Mouse (Mus musculus): ENCODE measurements at regions not wholly inside any gene's neighbourhood (a gene's known extent, or its start where the extent isn't known, plus 50 kb on each side); places are given as distances from the start of the nearest gene placed in this dataset.

DNA sequence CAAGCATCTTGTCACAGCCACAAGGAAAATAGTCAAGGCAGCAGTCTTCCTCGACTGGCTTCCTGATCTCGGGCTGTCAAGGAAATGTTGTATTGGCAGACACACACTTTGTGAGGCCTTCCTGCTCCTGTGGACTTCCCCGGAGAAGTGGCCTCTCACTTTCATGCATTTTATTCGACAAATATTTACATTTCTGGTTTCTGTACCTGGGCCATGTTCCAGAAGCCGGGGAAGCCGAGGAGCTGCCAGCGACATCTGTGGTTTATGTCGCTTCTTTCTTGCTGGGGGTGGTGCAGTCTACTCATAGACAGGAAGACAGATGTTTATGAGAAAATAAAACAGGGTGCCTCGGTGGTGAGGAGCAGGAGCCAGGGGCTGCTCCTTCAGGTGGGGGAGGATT lies 372.5 kb upstream of the Kcnab2 start:
- 62% methylated on average over 9 of the region's 9 CpGs for WGBS
- ATAC-seq, result no peak
- Histone ChIP-seq H3K4me3 (replicated peaks; ENCODE audit: low read length) (no peak overlapping the region), H3K4me1 (replicated peaks; ENCODE audit: control insufficient read depth, insufficient read depth, low read length) (no peaks in the 10 kb centered on the region; the same call in 1 of the 2 replicates), H3K9me3 (ENCODE audit: control insufficient read depth, low read length) (no peaks in the 10 kb centered on the region), H3K36me3 (ENCODE audit: control insufficient read depth, insufficient read depth) (no peaks in the 10 kb centered on the region), H3K9ac (replicated peaks; ENCODE audit: low read depth, low read length) (no peak overlapping the region), H3K4me2 (ENCODE audit: low read length) (no peak overlapping the region), H3K27ac (ENCODE audit: low read length) (no peak overlapping the region), H3K27me3 (replicated peaks; ENCODE audit: control insufficient read depth, insufficient read depth, low read length) (no peaks in the 10 kb centered on the region)

DNA sequence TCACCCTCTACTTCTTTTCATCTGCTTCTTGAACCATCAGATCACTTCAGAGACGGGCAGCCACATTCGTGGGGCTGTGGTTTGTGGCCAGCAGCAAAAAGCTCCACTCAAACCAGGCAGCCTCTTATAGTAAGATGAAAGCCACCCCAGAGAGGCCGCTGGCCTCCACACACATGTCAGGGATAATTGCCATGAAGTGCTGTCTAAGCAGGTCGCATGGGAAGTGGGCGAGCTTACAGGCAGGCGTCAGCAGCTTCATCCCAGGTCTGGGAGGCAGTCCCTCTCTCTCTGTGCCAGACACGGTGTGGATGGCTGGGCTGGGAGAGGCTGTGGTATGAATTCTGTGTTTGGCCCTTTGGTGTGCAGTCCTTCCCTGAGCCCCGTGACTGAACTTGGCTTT lies 358.4 kb upstream of the Kcnab2 start:
- no peak overlapping the region for H3K9ac ChIP-seq (replicated peaks; ENCODE audit: low read depth, low read length)
- 58% methylated on average over 8 of the region's 8 CpGs for WGBS
- no peaks in the 10 kb centered on the region for H3K27me3 ChIP-seq (replicated peaks; ENCODE audit: control insufficient read depth, insufficient read depth, low read length)
- peaks cover 31% of the 10 kb centered on the region for H3K4me1 ChIP-seq (replicated peaks; ENCODE audit: control insufficient read depth, insufficient read depth, low read length)
- H3K36me3 ChIP-seq (ENCODE audit: control insufficient read depth, insufficient read depth), result no peaks in the 10 kb centered on the region
- no peak for ATAC-seq
- no peak overlapping the region for H3K4me3 ChIP-seq (replicated peaks; ENCODE audit: low read length)
- no peak overlapping the region for H3K27ac ChIP-seq (ENCODE audit: low read length)
- H3K4me2 ChIP-seq (ENCODE audit: low read length), result no peak overlapping the region
- H3K9me3 ChIP-seq (ENCODE audit: control insufficient read depth, low read length), result 0 out of 2 replicates have a peak, but pooled peaks cover under 1% of the 10 kb centered on the region

DNA sequence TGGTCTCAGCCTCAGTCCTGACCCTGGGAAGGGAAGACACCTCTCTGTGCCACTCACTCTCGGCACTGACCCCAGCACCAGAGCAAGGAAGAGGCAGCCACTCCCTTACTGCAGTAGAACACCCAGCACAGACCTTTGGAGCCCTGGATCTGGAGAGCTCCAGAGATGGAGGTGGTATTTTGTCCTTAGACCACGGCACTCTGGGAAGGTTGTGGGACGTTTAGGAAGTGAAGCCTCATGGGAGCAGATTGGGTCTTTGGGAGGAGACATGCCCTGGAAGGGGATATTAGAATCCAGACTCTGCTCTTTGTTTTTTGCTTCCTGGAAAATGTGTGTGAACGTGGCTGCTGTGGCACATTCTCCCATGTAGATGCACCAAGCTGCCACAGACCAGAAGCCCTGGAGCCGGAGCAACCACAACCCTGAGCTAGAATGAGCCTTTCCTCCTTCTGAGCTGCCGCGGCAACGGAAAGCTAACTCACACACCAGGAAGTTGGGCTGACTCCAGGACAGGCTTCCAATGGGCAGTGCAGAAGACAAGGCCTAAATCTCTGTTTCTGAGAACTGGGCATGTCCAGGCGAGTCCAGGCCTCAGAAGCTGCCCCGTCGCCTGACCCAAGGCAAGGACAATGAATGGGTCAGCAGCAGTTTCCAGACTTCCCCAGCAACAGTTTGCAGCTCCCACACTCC lies 356.9 kb upstream of the Kcnab2 start:
- Histone ChIP-seq H3K27ac (ENCODE audit: low read length) (peak overlapping the region; percentile 84), H3K9me3 (ENCODE audit: control insufficient read depth, low read length) (0 out of 2 replicates have a peak, but pooled peaks cover 4% of the 10 kb centered on the region), H3K4me2 (ENCODE audit: low read length) (no peak overlapping the region), H3K36me3 (ENCODE audit: control insufficient read depth, insufficient read depth) (no peaks in the 10 kb centered on the region), H3K4me3 (replicated peaks; ENCODE audit: low read length) (no peak overlapping the region), H3K9ac (replicated peaks; ENCODE audit: low read depth, low read length) (peak overlapping the region; percentile 42; the same call in 1 of the 2 replicates), H3K4me1 (replicated peaks; ENCODE audit: control insufficient read depth, insufficient read depth, low read length) (peaks cover 31% of the 10 kb centered on the region), H3K27me3 (replicated peaks; ENCODE audit: control insufficient read depth, insufficient read depth, low read length) (no peaks in the 10 kb centered on the region)
- 39% methylated on average over 11 of the region's 11 CpGs for WGBS
- ATAC-seq, result no peak

DNA sequence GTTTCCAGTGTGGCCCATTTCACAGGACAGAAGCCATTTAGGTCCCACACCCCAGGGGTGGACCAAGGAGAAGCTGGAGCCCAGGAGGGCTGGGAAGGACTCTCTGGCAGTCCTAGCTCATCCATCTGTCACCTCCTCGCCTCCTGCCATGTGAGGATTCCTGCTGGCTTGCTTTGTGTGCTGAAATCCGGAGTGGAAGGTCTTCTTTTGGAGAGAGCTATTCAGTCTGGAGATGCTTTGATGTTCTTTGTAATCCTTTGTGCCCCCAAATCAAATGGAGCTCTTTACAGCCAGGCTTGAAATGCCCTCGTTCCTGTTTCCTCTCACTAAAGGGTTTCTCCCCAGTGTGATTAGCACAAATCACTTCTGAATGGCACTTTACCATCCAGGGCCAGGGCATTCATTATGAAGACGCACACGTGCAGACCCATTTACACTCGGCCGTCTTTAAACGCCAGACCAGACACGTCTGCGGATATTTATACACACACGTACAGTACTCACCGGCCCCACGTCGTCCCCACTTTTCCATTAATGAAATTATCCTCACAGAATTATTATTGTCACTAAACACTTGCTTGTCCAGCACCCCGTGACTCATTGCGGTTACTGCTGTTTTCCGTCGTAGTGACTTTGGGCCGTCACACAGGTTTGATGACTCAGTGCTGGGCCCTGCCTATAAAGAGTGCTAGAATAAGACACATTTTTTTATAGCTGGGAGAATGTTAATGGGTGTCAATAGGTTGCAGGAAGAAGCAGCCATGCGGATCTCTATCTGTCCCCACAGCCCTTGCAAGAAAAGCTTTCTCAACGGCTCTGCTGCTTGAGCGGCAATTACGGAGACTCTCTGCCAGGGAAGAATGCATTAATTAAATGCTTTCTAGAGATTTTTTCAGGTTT lies 356.0 kb upstream of the Kcnab2 start:
- Histone ChIP-seq H3K4me2 (ENCODE audit: low read length) (peak overlapping the region; percentile 2), H3K9me3 (ENCODE audit: control insufficient read depth, low read length) (peaks cover 6% of the 10 kb centered on the region; the same call in 1 of the 2 replicates)

DNA sequence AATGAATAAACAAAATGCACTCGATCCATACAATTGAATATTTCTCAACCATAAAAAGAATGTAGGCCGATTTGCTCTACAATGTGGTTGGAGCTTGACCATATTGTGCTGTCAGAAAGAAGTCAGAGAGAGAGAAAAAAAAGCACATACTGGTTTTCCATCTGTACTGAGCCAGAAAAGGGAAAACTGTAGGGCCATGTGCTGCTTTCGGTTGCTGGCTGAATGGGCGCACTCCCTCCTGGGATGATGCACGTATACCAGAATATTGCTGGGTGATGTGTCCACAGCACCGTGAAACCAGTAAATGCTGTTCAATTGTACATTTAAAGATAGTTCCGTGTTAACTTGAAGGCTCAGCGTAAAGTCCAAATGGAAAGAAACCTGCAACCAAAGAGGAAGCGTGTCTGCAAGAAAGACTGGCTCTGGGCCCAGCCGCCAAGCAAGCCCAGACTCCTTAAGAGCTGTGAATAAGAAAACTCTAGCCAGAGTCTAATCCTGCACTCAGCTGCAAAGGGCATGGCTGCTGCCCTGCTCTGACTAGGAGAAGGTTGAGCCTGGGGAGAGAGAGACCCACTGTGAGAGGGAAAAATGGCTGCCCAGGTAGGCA lies 355.2 kb upstream of the Kcnab2 start:
- H3K27ac ChIP-seq (ENCODE audit: low read length), result peak overlapping the region; percentile 84
- ATAC-seq, result peak; percentile 71
- H3K4me2 ChIP-seq (ENCODE audit: low read length), result peak overlapping the region; percentile 2; the same call in 1 of the 2 replicates
- H3K4me3 ChIP-seq (replicated peaks; ENCODE audit: low read length), result no peak overlapping the region
- no peaks in the 10 kb centered on the region for H3K27me3 ChIP-seq (replicated peaks; ENCODE audit: control insufficient read depth, insufficient read depth, low read length)
- 19% methylated on average over 10 of the region's 10 CpGs for WGBS
- peaks cover 31% of the 10 kb centered on the region for H3K4me1 ChIP-seq (replicated peaks; ENCODE audit: control insufficient read depth, insufficient read depth, low read length)
- H3K36me3 ChIP-seq (ENCODE audit: control insufficient read depth, insufficient read depth), result no peaks in the 10 kb centered on the region
- H3K9ac ChIP-seq (replicated peaks; ENCODE audit: low read depth, low read length), result no peak overlapping the region; the same call in 1 of the 2 replicates
- H3K9me3 ChIP-seq (ENCODE audit: control insufficient read depth, low read length), result peaks cover 13% of the 10 kb centered on the region

More for the DNA sequence above, 356.0 kb upstream of the Kcnab2 start:
- ATAC-seq, result peak; percentile 65
- Histone ChIP-seq H3K9ac (replicated peaks; ENCODE audit: low read depth, low read length) (peak overlapping the region; percentile 42), H3K4me3 (replicated peaks; ENCODE audit: low read length) (no peak overlapping the region), H3K27ac (ENCODE audit: low read length) (peak overlapping the region; percentile 84), H3K36me3 (ENCODE audit: control insufficient read depth, insufficient read depth) (no peaks in the 10 kb centered on the region), H3K4me1 (replicated peaks; ENCODE audit: control insufficient read depth, insufficient read depth, low read length) (peaks cover 31% of the 10 kb centered on the region), H3K27me3 (replicated peaks; ENCODE audit: control insufficient read depth, insufficient read depth, low read length) (no peaks in the 10 kb centered on the region)
- WGBS, result 5% methylated on average over 23 of the region's 23 CpGs

DNA sequence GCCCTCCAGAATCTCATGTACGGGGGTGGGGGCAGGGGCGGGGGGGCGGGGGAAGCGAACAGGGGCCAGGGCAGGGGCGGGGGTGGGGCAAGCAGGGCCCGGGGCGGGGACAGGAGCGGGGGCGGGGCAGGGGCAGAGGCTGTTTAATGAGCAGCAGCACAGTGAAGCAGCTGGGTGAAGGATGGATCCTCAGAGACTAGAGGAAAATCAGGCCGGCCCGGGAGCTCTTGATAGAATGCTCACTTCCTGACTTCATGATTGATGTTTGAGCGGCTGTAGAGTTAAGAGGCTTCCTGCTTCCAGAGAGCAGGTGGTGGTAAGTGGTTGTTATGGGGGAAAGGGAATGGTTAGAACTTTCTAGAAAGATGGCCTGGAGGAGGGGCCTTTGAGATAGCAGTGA lies 347.5 kb upstream of the Kcnab2 start:
- H3K4me3 ChIP-seq (replicated peaks; ENCODE audit: low read length), result no peak overlapping the region
- no peaks in the 10 kb centered on the region for H3K36me3 ChIP-seq (ENCODE audit: control insufficient read depth, insufficient read depth)
- WGBS, result 21% methylated on average over 12 of the region's 12 CpGs
- H3K27ac ChIP-seq (ENCODE audit: low read length), result no peak overlapping the region
- peaks cover 11% of the 10 kb centered on the region for H3K9me3 ChIP-seq (ENCODE audit: control insufficient read depth, low read length)
- ATAC-seq, result no peak
- H3K9ac ChIP-seq (replicated peaks; ENCODE audit: low read depth, low read length), result no peak overlapping the region
- H3K27me3 ChIP-seq (replicated peaks; ENCODE audit: control insufficient read depth, insufficient read depth, low read length), result no peaks in the 10 kb centered on the region
- H3K4me2 ChIP-seq (ENCODE audit: low read length), result no peak overlapping the region
- H3K4me1 ChIP-seq (replicated peaks; ENCODE audit: control insufficient read depth, insufficient read depth, low read length), result peaks cover 8% of the 10 kb centered on the region

DNA sequence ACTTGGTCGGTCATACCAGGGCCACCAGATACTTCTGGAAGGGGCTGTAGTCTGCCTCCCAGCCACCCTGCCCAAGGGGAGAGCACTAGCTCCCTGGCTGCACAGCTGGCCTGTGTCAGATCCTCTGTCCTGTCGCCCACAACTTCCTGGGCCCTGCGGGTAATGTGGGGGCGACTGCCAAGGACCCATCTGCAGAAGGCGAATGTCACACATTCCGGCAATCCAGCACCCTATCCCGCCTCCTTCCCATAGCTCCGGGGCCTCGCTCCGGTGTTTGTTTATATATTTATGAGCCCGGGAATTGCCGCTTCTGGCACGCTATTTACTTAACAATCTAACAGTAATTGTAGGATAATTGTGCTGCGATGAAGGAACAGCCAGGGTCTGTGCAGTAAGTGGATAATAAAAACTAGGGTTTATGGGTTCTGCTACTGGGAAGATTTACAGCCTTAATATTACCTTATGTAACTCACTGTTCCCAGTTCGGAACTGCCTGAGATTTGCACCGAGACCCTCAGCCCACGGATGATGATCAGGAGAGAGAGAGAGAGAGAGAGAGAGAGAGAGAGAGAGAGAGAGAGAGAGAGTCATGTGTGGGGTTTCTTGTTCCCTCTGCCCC lies 338.6 kb upstream of the Kcnab2 start:
- no peaks in the 10 kb centered on the region for H3K27me3 ChIP-seq (replicated peaks; ENCODE audit: control insufficient read depth, insufficient read depth, low read length)
- 66% methylated on average over 17 of the region's 17 CpGs for WGBS
- no peak overlapping the region for H3K4me3 ChIP-seq (replicated peaks; ENCODE audit: low read length)
- no peak overlapping the region for H3K9ac ChIP-seq (replicated peaks; ENCODE audit: low read depth, low read length)
- no peaks in the 10 kb centered on the region for H3K9me3 ChIP-seq (ENCODE audit: control insufficient read depth, low read length)
- ATAC-seq, result no peak
- H3K4me2 ChIP-seq (ENCODE audit: low read length), result no peak overlapping the region
- peaks cover 4% of the 10 kb centered on the region for H3K4me1 ChIP-seq (replicated peaks; ENCODE audit: control insufficient read depth, insufficient read depth, low read length)
- no peak overlapping the region for H3K27ac ChIP-seq (ENCODE audit: low read length)
- H3K36me3 ChIP-seq (ENCODE audit: control insufficient read depth, insufficient read depth), result no peaks in the 10 kb centered on the region

DNA sequence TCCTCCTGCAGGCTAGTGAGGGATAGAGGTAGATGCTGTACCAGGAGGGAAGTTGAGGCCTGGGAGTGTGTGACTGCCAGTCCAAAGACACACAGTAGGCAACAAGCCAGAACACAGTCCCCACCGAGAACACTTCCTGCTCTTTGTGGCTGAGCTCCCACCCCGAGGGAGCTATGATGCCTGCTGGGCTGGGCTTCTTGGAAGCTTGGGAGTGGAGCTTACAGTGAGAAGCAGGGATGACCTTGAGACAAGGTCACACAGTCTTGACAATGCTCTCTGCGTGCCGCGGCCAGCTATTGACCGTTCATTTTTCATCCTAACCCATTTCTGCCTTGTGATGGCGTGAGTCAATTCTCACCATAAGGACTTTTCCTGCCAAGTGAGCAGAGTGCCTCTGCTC lies 328.9 kb upstream of the Kcnab2 start:
- no peaks in the 10 kb centered on the region for H3K9me3 ChIP-seq (ENCODE audit: control insufficient read depth, low read length)
- 84% methylated on average over 7 of the region's 7 CpGs for WGBS
- H3K4me3 ChIP-seq (replicated peaks; ENCODE audit: low read length), result no peak overlapping the region
- H3K27ac ChIP-seq (ENCODE audit: low read length), result no peak overlapping the region
- no peaks in the 10 kb centered on the region for H3K27me3 ChIP-seq (replicated peaks; ENCODE audit: control insufficient read depth, insufficient read depth, low read length)
- H3K9ac ChIP-seq (replicated peaks; ENCODE audit: low read depth, low read length), result no peak overlapping the region
- H3K4me2 ChIP-seq (ENCODE audit: low read length), result no peak overlapping the region
- no peaks in the 10 kb centered on the region for H3K4me1 ChIP-seq (replicated peaks; ENCODE audit: control insufficient read depth, insufficient read depth, low read length)
- no peaks in the 10 kb centered on the region for H3K36me3 ChIP-seq (ENCODE audit: control insufficient read depth, insufficient read depth)
- no peak for ATAC-seq

DNA sequence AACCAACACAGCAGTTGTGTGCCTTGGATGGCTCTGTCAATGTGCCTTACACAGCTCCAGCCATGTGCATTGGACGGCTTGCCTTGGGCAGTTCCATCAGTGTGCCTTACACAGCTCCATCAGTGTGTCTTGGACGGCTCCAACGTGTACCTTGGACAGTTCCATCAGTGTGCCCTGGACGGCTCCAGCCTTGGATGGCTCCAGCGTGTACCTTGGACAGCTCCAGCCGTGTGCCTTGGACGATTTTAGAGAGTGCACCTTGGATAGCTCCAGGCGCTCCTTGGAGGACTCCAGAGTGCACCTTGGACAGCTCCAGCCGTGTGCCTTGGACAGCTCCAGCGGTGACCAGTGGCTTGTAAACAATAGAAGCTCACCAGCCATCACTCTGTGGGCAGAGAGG lies 321.7 kb upstream of the Kcnab2 start:
- Histone ChIP-seq H3K27ac (ENCODE audit: low read length) (no peak overlapping the region), H3K4me1 (replicated peaks; ENCODE audit: control insufficient read depth, insufficient read depth, low read length) (no peaks in the 10 kb centered on the region), H3K9me3 (ENCODE audit: control insufficient read depth, low read length) (no peaks in the 10 kb centered on the region), H3K36me3 (ENCODE audit: control insufficient read depth, insufficient read depth) (no peaks in the 10 kb centered on the region), H3K4me2 (ENCODE audit: low read length) (no peak overlapping the region), H3K27me3 (replicated peaks; ENCODE audit: control insufficient read depth, insufficient read depth, low read length) (no peaks in the 10 kb centered on the region), H3K9ac (replicated peaks; ENCODE audit: low read depth, low read length) (no peak overlapping the region), H3K4me3 (replicated peaks; ENCODE audit: low read length) (no peak overlapping the region)
- 16% methylated on average over 10 of the region's 10 CpGs for WGBS
- ATAC-seq, result no peak

All from forebrain, embryonic 16.5 days (tissue).